Mouse (Mus musculus) limb, embryonic 11.5 days (tissue): ENCODE measurements around the gene Lyz2. TPM values are rescaled to one million over a fixed set of nuclear protein-coding genes. Genes with fewer than 3 reads are reported as not detected.

Experiments
- ATAC-seq: fragments of 200-750 bp; cut with Nextera tagmentation; 2 replicates; pipeline ENCODE4 v1.8.0; 2017; ENCODE audit warnings: low read depth; ENCODE audit not compliant: insufficient number of reproducible peaks, low FRiP score, low TSS enrichment
- DNase-seq: peaks from one replicate; pipeline ENCODE4 v3.0.0-alpha.2; 2015; ENCODE audit warnings: low spot score
- H3K27ac ChIP-seq: fragments of 300-500 bp; sonication (generic); replicated peaks from 2 replicates; pipeline ENCODE4 v1.5.1; 2014; ENCODE audit warnings: low read depth, mild to moderate bottlenecking, low read length
- H3K27me3 ChIP-seq: fragments of 300-500 bp; sonication (generic); 2 replicates; pipeline ENCODE4 v1.6.1; 2014; ENCODE audit warnings: mild to moderate bottlenecking, low read length, mixed read lengths; ENCODE audit not compliant: control insufficient read depth, insufficient read depth
- H3K36me3 ChIP-seq: fragments of 300-500 bp; sonication (generic); 2 replicates; pipeline ENCODE4 v1.6.1; 2014; ENCODE audit warnings: mild to moderate bottlenecking, low read length, moderate library complexity, mixed read lengths; ENCODE audit not compliant: control insufficient read depth, insufficient read depth
- H3K4me1 ChIP-seq: fragments of 300-500 bp; sonication (generic); 2 replicates; pipeline ENCODE4 v1.6.1; 2014; ENCODE audit warnings: low read length, mixed read lengths; ENCODE audit not compliant: control insufficient read depth, insufficient read depth
- H3K4me2 ChIP-seq: fragments of 300-500 bp; sonication (generic); 2 replicates; pipeline ENCODE4 v1.6.1; 2014; ENCODE audit warnings: low read depth, mild to moderate bottlenecking, moderate library complexity; ENCODE audit not compliant: severe bottlenecking
- H3K4me3 ChIP-seq: fragments of 300-500 bp; sonication (generic); 2 replicates; pipeline ENCODE4 v1.5.1; 2014; ENCODE audit warnings: low read depth, low read length
- H3K9ac ChIP-seq: fragments of 300-500 bp; sonication (generic); 2 replicates; pipeline ENCODE4 v1.6.1; 2014; ENCODE audit warnings: mild to moderate bottlenecking, low read length
- H3K9me3 ChIP-seq: fragments of 300-500 bp; sonication (generic); 2 replicates; pipeline ENCODE4 v1.6.1; 2016; ENCODE audit warnings: low read length; ENCODE audit not compliant: control insufficient read depth
- WGBS: fragments of 180-500 bp; shearing (Covaris S2); extraction: QIAGEN DNeasy Blood & Tissue Kit; methylation state at CpG from one replicate; pipeline ENCODE4 v1.1.7; 2014; 5-methylcytosine and 5-hydroxymethylcytosine counted together
- polyA plus RNA-seq: library from polyadenylated mRNA; unstranded; fragments of >200 nt; fragmentation: Nextera tagmentation; extraction: Ambion mirVana; gene quantifications from 2 replicates; pipeline ENCODE4 v1.2.1, GENCODE M21; 2014

Lyz2 gene
- polyA plus RNA-seq = 10.0 and 11.7 TPM in 2 replicates

DNA sequence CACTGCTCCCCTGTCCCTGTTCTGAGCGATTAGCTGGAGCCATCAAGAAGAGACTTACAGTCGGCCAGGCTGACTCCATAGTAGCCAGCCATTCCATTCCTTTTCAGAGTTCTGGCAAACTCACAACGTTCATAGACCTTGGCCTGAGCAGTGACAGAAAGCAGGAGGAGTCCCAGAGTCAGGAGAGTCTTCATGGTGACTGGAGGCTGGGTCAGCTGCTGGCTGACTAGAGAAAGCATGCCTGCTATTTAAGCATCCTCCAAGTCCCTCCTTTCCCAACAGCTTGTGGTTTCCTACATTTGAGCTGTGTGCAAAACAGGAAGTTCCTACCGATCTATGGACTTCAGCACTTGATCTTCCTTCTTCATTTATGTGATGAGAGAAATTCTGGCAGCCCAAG is at the start of gene Lyz2:
Gene Lyz2 (minus strand): TSS at position 273 of the 400 bp plus-strand sequence.
- DNase-seq = no peak
- H3K27ac ChIP-seq = no peak within 1 kb of the TSS
- no peak for ATAC-seq
- H3K4me2 ChIP-seq = no peak within 1 kb of the TSS
- no peaks in the 10 kb centered on the region for H3K4me1 ChIP-seq
- no peaks in the 10 kb centered on the region for H3K27me3 ChIP-seq
- 63% methylated on average over 4 of the region's 4 CpGs for WGBS
- H3K36me3 ChIP-seq = no peaks in the 10 kb centered on the region
- no peak within 1 kb of the TSS for H3K4me3 ChIP-seq
- no peaks in the 10 kb centered on the region for H3K9me3 ChIP-seq
- no peak within 1 kb of the TSS for H3K9ac ChIP-seq

DNA sequence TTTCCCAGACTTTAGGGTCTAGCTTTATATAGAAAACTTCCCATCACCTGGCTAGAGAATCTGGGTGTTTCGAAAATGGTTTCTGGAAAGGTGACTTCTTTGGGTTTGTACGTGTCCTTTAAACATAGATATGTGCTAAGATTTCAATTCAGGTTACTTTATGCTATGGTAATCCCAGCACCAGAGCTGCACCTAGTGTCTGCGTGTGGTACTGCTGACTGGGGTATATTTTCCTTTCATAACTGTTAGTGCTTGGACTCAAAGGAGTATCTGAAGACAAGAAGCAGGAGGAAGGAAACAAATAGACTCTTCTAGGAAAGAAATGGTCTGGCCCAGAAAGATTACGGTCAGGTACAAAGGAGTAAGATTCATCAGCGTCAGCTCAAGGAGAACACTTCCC is 48.4 kb upstream of the Lyz2 start:
- Histone ChIP-seq H3K4me2 (no peak overlapping the region), H3K9ac (no peak overlapping the region), H3K4me1 (no peaks in the 10 kb centered on the region), H3K9me3 (no peaks in the 10 kb centered on the region), H3K4me3 (no peak overlapping the region), H3K27ac (no peak overlapping the region), H3K36me3 (no peaks in the 10 kb centered on the region), H3K27me3 (no peaks in the 10 kb centered on the region)
- 81% methylated on average over 5 of the region's 5 CpGs for WGBS
- no peak for DNase-seq
- ATAC-seq = no peak

DNA sequence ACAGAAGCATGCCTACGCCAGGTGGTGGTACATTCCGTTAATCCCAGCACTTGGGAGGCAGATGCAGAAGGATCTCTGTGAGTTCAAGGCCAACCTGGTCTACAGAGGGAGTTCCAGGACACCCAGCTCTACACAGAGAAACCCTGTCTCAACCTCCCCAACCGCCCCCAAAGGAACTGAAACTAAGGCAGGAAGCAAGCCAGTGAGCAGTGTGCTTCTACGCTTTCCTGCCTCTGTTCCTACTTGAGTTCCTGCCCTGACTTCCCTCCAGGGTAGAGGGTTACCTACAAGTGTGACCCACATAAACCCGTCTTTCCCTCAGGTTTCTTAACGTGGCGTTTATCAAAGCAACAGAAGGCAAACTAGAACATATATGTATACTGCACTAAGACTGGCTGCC is 41.7 kb upstream of the Lyz2 start:
- Histone ChIP-seq H3K27ac (no peak overlapping the region), H3K4me3 (no peak overlapping the region), H3K27me3 (no peaks in the 10 kb centered on the region), H3K36me3 (no peaks in the 10 kb centered on the region), H3K9ac (no peak overlapping the region), H3K9me3 (no peaks in the 10 kb centered on the region), H3K4me1 (no peaks in the 10 kb centered on the region), H3K4me2 (no peak overlapping the region)
- WGBS = 87% methylated on average over 7 of the region's 7 CpGs
- DNase-seq (no peak), ATAC-seq (no peak)

DNA sequence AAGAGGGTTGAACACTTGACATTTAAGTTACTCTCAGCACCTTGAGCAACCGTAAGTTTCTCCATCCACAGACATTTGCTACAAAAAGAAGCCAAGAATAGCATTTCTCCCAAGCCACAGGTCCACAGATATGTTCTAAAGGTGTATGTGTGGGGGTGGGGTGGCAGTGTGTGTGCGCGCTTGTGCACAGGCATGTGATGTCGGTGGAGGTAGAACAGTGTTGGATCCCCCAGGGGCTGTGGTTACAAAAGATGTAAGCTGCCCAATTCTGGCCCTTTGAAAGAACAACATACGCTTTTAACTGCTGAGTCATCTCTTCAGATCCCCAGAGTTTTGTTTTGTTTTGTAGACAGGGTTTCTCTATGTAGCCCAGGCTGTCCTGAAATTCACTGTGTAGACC is 40.5 kb upstream of the Lyz2 start:
- DNase-seq (no peak), ATAC-seq (no peak)
- WGBS = 96% methylated on average over 5 of the region's 5 CpGs
- Histone ChIP-seq H3K9ac (no peak overlapping the region), H3K4me2 (no peak overlapping the region), H3K9me3 (no peaks in the 10 kb centered on the region), H3K4me3 (no peak overlapping the region), H3K27me3 (no peaks in the 10 kb centered on the region), H3K36me3 (no peaks in the 10 kb centered on the region), H3K27ac (no peak overlapping the region), H3K4me1 (no peaks in the 10 kb centered on the region)

DNA sequence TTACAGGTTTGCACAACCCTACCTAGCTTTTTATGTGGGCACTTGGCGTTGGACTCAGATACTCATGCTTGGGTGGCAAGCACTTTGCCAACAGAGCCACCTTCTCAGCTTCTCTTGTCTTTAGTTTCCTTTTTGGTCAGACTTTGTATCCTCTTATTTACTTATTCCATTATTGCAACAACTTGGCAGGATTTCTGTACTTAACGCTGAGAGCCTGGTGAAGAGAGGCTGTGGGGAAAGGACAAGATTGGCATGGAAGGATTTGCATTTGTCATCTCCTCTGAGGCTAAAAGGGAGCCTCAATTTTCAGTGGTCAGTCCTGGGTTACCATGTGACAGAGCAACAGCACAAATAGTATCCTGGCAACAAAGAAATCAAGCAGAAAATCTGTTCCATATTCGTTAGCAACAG is 38.5 kb upstream of the Lyz2 start:
- H3K4me2 ChIP-seq = no peak overlapping the region
- no peaks in the 10 kb centered on the region for H3K27me3 ChIP-seq
- H3K27ac ChIP-seq = no peak overlapping the region
- no peaks in the 10 kb centered on the region for H3K4me1 ChIP-seq
- ATAC-seq (no peak), DNase-seq (no peak)
- no peak overlapping the region for H3K4me3 ChIP-seq
- no peaks in the 10 kb centered on the region for H3K9me3 ChIP-seq
- H3K9ac ChIP-seq = no peak overlapping the region
- no peaks in the 10 kb centered on the region for H3K36me3 ChIP-seq
- 86% methylated on average over 3 of the region's 3 CpGs for WGBS

DNA sequence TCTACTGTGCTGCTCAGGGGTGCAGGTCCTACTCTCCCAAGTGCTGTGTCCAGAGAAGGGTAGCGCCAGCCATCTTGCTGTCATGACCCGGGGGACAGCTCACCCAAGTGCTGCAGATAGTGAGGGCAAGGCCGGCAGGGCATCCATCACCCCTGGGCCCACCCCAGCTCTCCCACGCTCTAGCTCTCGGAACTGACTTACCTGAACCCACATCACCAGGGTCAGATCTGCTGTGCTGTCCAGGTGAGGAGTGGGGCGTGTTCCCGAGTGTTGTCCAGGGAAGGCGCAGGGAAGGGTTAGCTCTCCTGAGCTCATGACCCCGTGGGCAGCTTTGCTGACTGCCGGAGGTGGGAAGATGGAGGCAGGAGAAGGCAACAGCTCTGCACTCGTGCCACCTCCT is 34.3 kb upstream of the Lyz2 start:
- DNase-seq (no peak), ATAC-seq (no peak)
- Histone ChIP-seq H3K9me3 (no peaks in the 10 kb centered on the region), H3K4me3 (no peak overlapping the region), H3K9ac (no peak overlapping the region), H3K4me2 (no peak overlapping the region), H3K27ac (no peak overlapping the region), H3K4me1 (no peaks in the 10 kb centered on the region), H3K36me3 (no peaks in the 10 kb centered on the region), H3K27me3 (no peaks in the 10 kb centered on the region)
- 88% methylated on average over 11 of the region's 11 CpGs for WGBS

DNA sequence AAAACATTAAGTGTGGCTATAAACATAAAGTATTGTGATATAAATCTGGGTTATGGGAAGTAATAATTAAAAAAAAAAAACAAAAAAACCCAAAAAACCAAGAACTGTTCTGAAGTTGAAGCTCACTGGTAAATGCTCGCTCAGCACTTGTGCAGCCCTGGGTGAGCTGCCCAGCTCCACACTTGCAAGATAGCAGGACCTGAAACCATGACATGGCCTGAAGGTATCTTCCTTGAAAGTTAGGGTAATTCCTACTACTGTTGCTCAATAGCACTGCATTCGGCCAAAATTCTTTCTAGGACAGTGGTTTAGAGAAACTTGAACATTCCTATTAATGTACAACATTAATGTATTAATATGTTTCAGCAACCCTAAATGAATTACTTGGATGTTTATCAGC is 31.0 kb upstream of the Lyz2 start:
- WGBS = 91% methylated on average over 2 of the region's 2 CpGs
- ATAC-seq = no peak
- no peak overlapping the region for H3K27ac ChIP-seq

DNA sequence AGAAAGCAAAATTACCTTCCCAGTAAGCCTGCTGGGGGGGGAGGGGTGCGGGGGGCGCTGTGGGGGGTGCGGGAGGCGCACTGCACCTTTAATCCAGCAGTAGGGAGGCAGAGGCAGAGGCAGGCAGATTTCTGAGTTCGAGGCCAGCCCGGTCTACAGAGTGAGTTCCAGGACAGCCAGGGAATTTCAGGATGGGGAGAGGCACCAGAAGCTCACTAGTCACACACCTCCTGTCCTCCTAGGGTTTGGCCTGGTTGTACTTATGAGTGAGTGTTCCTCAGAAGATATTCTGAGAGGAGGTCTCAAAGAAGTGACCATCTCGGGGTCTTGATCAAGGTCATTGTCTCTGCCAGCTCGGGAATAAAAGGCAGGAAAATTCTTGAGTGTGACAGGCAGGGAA is 30.0 kb upstream of the Lyz2 start:
- H3K4me1 ChIP-seq = no peaks in the 10 kb centered on the region
- H3K9me3 ChIP-seq = no peaks in the 10 kb centered on the region
- no peak overlapping the region for H3K9ac ChIP-seq
- no peak overlapping the region for H3K27ac ChIP-seq
- H3K4me2 ChIP-seq = no peak overlapping the region
- 86% methylated on average over 8 of the region's 8 CpGs for WGBS
- no peaks in the 10 kb centered on the region for H3K27me3 ChIP-seq
- H3K4me3 ChIP-seq = no peak overlapping the region
- H3K36me3 ChIP-seq = no peaks in the 10 kb centered on the region
- DNase-seq (no peak), ATAC-seq (no peak)

More for the DNA sequence above, 31.0 kb upstream of the Lyz2 start:
- H3K36me3 ChIP-seq = no peaks in the 10 kb centered on the region
- H3K4me3 ChIP-seq = no peak overlapping the region
- no peaks in the 10 kb centered on the region for H3K9me3 ChIP-seq
- H3K4me2 ChIP-seq = no peak overlapping the region
- DNase-seq = no peak
- no peak overlapping the region for H3K9ac ChIP-seq
- no peaks in the 10 kb centered on the region for H3K27me3 ChIP-seq
- no peaks in the 10 kb centered on the region for H3K4me1 ChIP-seq

DNA sequence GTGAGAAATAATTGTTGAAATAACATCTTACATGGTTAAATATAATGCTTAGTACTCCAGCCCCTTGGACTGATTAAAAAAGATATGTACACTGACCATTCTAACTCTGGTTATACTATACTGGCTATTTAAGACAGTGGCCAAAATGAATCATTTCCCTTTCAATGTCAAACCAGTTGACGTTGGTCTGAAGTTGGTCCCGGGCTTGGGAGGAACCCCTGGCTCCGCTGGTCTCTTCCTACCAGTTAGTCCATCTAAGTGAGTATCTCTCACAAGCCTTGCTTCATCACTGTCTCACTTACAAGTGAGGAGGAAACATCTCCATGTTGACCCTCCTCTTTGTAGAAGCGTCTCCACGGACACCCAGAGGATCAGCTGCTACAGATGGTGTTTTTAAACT is 22.2 kb upstream of the Lyz2 start:
- DNase-seq (no peak), ATAC-seq (no peak)
- Histone ChIP-seq H3K9ac (no peak overlapping the region), H3K4me2 (no peak overlapping the region), H3K4me3 (no peak overlapping the region), H3K36me3 (no peaks in the 10 kb centered on the region), H3K27ac (no peak overlapping the region), H3K4me1 (no peaks in the 10 kb centered on the region), H3K27me3 (no peaks in the 10 kb centered on the region), H3K9me3 (no peaks in the 10 kb centered on the region)
- 89% methylated on average over 5 of the region's 5 CpGs for WGBS
